Mouse (Mus musculus) MEL-GATA-1-ER (cell line): ENCODE measurements around the gene Calhm3.

Experiments used
- DNase-seq: peaks from one replicate; pipeline ENCODE4 v3.0.0-alpha.2; 2012; ENCODE audit warnings: low read depth; ENCODE audit errors: extremely low read depth

Calhm3 gene

DNA sequence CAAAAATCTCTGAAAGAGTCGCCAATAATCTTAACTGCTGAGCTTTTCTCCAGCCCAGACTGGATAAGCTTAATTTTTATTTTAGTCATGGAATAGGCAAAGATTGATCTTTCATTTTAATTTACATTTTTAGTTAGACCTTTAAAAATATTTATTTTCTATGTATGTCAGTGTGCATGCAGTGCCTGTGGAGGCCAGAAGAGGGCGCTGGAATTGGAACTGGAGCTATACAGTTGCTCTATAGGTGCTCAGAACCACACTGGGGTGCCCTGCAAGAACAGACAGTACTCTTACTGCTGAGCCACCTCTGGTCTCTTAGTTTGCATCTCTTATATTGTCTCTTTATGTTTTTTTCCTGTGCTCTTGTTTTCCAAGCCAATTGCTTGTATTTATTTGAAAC, 34.8 kb downstream of the Calhm3 start:
- DNase-seq = peak; percentile 63

DNA sequence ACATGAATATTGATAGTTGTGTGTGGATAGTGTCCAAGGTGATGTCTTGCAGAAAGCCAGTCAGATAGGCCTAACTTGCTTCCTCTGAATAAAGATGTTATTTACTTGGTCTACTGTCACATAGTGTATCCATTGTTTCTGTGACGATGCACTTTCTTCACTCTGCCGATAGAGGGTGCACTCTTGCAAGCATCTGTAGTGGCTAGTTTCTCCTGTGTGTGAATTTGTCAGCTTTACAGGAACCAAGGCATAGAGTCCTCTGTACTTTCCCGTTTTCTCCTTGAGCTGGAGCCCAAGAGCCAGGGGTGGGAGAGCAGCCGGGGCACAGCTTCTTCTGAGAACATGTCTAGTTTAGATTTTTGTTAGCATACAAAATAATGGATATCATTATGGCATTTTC, 36.5 kb downstream of the Calhm3 start:
- peak; percentile 56 for DNase-seq

DNA sequence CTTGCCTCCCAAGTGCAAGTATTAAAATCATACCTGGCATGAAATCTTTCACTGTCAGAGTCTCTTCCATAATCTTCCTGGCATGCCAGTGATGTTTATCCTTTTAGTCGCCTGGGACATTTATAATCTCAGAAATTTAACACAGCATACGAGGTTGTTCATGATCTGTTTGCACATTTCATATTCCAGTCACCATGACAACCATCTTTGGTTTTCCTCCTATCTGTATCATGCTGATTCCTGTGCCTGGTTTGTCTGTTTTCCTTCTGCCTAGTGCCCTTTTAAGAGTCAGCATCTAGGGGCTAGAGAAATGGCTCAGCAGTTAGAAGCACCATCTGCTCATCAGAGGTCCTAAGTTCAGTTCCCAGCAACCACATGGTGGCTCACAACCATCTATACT, 38.9 kb downstream of the Calhm3 start:
- DNase-seq = no peak

GRCm38 (mm10) chr19:47104641-47105271, 52.8 kb downstream of the Calhm3 start:
- DNase-seq = no peak
